Mouse (Mus musculus) heart, embryonic 13.5 days (tissue): Measurements from ENCODE around the gene Miox. TPM values are rescaled to one million over a fixed set of nuclear protein-coding genes. Genes with fewer than 3 reads are reported as not detected.

ENCODE experiments used
- ATAC-seq: fragments of 200-750 bp; cut with Nextera tagmentation; 2 replicates; pipeline ENCODE4 v1.8.0; 2017; ENCODE audit warnings: moderate TSS enrichment; ENCODE audit not compliant: insufficient number of reproducible peaks, low FRiP score, low TSS enrichment; ENCODE audit errors: extremely low read depth
- H3K27ac ChIP-seq: fragments of 300-500 bp; sonication (generic); replicated peaks from 2 replicates; pipeline ENCODE4 v1.5.1; 2015; ENCODE audit warnings: moderate library complexity, mild to moderate bottlenecking, inconsistent platforms
- H3K27me3 ChIP-seq: fragments of 300-500 bp; sonication (generic); replicated peaks from 2 replicates; pipeline ENCODE4 v1.6.1; 2015; ENCODE audit warnings: mild to moderate bottlenecking, inconsistent platforms
- H3K36me3 ChIP-seq: fragments of 300-500 bp; sonication (generic); 2 replicates; pipeline ENCODE4 v1.6.1; 2015; ENCODE audit warnings: mild to moderate bottlenecking, inconsistent platforms
- H3K4me1 ChIP-seq: fragments of 300-500 bp; sonication (generic); 2 replicates; pipeline ENCODE4 v1.6.1; 2015; ENCODE audit warnings: inconsistent platforms
- H3K4me2 ChIP-seq: fragments of 300-500 bp; sonication (generic); 2 replicates; pipeline ENCODE4 v1.6.1; 2015; ENCODE audit warnings: inconsistent platforms, mild to moderate bottlenecking, moderate library complexity
- H3K4me3 ChIP-seq: fragments of 300-500 bp; sonication (generic); 2 replicates; pipeline ENCODE4 v1.5.1; 2015; ENCODE audit warnings: moderate library complexity, mild to moderate bottlenecking, inconsistent platforms
- H3K9ac ChIP-seq: fragments of 300-500 bp; sonication (generic); 2 replicates; pipeline ENCODE4 v1.6.1; 2015; ENCODE audit warnings: inconsistent platforms, mild to moderate bottlenecking, moderate library complexity
- H3K9me3 ChIP-seq: fragments of 300-500 bp; sonication (generic); 2 replicates; pipeline ENCODE4 v1.6.1; 2016; ENCODE audit warnings: inconsistent platforms
- WGBS: fragments of 180-500 bp; shearing (Covaris S2); methylation state at CpG from one replicate; pipeline ENCODE4 v1.1.7; 2015; ENCODE audit warnings: mixed read lengths; 5-methylcytosine and 5-hydroxymethylcytosine counted together
- polyA plus RNA-seq: library from polyadenylated mRNA; unstranded; fragments of >200 nt; fragmentation: Nextera tagmentation; extraction: Ambion mirVana; gene quantifications from 2 replicates; pipeline ENCODE4 v1.2.1, GENCODE M21; 2015

The Miox gene
- polyA plus RNA-seq, 1 experiment from 2014 or later: not detected

DNA sequence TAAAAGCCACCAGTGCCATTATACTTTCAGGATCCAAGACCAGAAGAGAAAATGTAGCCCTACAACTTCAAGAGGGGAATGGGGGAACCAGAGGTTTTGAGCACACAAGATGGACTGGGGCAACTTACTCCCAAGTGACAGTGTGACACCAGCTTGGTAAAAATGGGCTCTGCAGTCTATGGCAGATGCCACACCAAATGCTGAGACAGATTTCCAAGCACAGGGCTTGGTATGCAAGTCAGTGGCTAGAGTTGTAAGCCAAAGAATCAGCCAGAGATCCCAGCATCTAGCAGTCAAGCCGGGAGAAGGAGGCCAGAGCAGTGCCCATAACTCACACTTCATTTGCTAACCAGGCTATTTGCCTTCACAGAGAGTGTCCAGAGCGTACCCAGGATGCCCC lies 36.5 kb upstream of the Miox start:
- 80% methylated on average over 2 of the region's 2 CpGs for WGBS
- Histone ChIP-seq H3K4me2 (no peak overlapping the region), H3K9ac (no peak overlapping the region), H3K27ac (no peak overlapping the region), H3K36me3 (peaks cover 95% of the 10 kb centered on the region), H3K4me3 (no peak overlapping the region), H3K9me3 (no peaks in the 10 kb centered on the region), H3K4me1 (peaks cover 10% of the 10 kb centered on the region), H3K27me3 (no peaks in the 10 kb centered on the region)
- ATAC-seq: no peak

DNA sequence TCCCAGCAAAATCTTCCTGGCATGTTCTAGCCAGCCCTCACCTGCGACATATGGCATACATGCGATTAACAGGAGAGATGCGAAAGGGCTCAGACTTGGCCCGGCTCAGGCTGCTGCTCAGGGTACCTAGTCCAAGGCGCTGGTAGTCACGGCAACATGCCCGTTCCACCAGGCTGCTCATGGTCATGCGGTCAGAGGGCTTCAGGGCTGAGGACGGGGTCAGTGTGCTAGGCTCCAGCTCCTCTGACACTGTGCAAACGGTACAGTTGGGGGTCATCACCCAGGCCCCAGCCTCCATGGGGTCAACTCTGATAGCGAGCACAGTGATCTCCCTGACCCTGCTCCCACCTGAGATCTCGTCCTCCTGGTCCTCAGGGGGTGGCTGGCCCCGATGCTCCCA lies 34.0 kb upstream of the Miox start:
- Histone ChIP-seq H3K4me3 (no peak overlapping the region), H3K27me3 (no peaks in the 10 kb centered on the region), H3K9ac (no peak overlapping the region), H3K4me1 (peaks cover 10% of the 10 kb centered on the region), H3K9me3 (no peaks in the 10 kb centered on the region), H3K4me2 (no peak overlapping the region), H3K27ac (no peak overlapping the region), H3K36me3 (peaks cover 95% of the 10 kb centered on the region)
- WGBS: 92% methylated on average over 13 of the region's 13 CpGs
- no peak for ATAC-seq

DNA sequence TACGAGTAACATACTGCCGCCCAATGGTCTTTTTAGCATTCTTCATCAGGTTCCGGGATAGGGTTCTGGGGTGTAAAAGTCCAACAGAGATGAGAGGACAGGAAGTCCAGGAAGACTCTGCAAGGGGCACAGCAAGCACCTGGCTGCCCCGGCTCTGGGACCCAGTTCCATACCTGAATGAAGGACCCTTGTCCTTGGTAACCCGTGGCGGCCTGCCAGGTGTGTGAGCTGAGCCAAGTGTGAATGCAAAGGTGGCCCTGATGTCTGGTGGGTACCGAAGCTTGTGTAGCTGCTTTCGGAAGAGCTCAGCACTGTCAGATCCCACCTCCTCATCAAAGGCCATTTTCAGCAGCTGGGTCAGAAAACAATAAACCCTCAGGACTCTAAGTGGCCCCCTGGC lies 33.6 kb upstream of the Miox start:
- Histone ChIP-seq H3K4me1 (peaks cover 10% of the 10 kb centered on the region), H3K36me3 (peaks cover 95% of the 10 kb centered on the region), H3K9me3 (no peaks in the 10 kb centered on the region), H3K4me3 (no peak overlapping the region), H3K27me3 (no peaks in the 10 kb centered on the region), H3K4me2 (no peak overlapping the region), H3K27ac (no peak overlapping the region), H3K9ac (no peak overlapping the region)
- WGBS: 93% methylated on average over 8 of the region's 8 CpGs
- ATAC-seq: no peak

DNA sequence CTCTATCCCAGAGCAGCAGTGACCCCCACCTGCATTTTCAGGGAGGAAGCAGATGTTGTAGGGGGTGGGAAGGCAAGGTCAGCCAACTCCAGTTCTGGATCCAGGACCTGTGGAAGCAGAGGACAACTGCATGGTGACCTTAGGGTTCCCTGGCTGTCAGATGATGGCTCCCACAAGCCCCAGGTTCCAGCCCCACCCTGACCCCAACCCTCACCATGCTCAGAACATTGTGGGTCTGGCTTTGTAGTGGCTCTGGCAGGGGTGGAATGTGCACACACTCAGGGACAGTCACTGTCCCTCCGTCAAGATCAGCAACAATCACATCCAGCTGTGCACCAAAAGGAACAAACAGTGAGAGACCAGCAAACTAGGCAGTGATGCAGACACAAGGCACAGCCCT lies 28.2 kb upstream of the Miox start:
- Histone ChIP-seq H3K27ac (no peak overlapping the region), H3K36me3 (peaks cover 70% of the 10 kb centered on the region), H3K4me3 (no peak overlapping the region), H3K9ac (no peak overlapping the region), H3K9me3 (no peaks in the 10 kb centered on the region), H3K4me1 (peaks cover 31% of the 10 kb centered on the region), H3K4me2 (no peak overlapping the region), H3K27me3 (no peaks in the 10 kb centered on the region)
- no peak for ATAC-seq
- WGBS: 87% methylated on average over 1 of the region's 1 CpGs

DNA sequence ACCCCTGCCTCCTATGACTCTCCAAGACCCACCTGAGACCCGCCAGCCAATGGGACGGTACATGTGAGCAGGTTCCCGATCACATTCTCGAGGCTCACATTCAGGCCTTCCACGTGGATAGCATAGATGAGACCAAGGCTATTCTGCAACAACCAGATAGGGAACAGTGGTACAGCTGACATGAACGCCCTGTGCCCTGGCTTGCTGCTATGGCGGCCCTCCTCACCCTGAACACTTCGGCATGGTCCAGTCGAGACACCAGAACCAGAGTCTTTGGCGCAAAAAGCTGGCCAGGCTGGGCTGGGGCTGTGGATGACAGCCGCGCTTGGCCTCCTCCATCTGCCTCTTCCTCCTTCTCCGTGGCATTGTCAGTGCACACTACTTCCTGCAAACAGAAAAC lies 26.7 kb upstream of the Miox start:
- Histone ChIP-seq H3K4me2 (no peak overlapping the region), H3K9ac (no peak overlapping the region), H3K27ac (no peak overlapping the region), H3K27me3 (no peaks in the 10 kb centered on the region), H3K9me3 (no peaks in the 10 kb centered on the region), H3K36me3 (peaks cover 55% of the 10 kb centered on the region), H3K4me3 (no peak overlapping the region), H3K4me1 (peaks cover 38% of the 10 kb centered on the region)
- 87% methylated on average over 13 of the region's 13 CpGs for WGBS
- ATAC-seq: no peak

DNA sequence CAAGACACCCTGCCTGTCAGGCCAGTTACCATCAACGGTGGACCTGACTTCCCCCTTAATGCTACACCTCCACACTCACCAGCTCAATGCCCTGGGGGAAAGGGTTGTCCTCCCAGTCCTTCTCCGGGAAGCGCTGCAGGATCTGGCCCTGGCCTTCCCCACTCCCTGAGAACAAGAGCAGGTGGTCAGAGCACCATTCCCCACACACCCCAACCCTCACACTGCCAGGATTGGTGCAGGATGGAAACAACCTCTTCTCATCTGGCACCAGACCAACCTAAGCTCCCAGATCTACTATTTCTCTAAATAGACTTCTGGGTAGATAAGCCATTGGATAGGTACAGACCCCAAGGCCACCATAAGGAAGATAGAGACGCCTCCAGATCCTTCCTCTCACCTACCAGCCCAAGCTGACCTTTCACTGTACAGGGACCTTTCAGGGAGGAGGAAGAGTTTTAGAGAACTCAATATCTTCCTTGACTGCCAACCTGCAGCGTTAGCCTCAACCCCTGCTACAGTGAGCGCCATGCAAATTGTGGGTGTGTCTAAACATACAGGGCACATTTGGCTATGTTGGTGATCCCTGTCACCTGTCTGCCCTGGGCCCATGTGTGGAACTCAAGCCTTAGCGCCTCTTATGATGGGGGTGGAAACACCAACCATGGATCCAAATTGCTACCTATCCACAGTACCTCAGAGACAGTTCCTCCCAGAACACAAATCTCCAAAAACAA lies 25.6 kb upstream of the Miox start:
- H3K4me2 ChIP-seq: no peak overlapping the region
- peaks cover 49% of the 10 kb centered on the region for H3K4me1 ChIP-seq
- no peaks in the 10 kb centered on the region for H3K9me3 ChIP-seq
- WGBS: 83% methylated on average over 7 of the region's 7 CpGs
- peaks cover 44% of the 10 kb centered on the region for H3K36me3 ChIP-seq
- no peak overlapping the region for H3K4me3 ChIP-seq
- H3K27ac ChIP-seq: no peak overlapping the region
- no peak overlapping the region for H3K9ac ChIP-seq
- H3K27me3 ChIP-seq: no peaks in the 10 kb centered on the region
- no peak for ATAC-seq

DNA sequence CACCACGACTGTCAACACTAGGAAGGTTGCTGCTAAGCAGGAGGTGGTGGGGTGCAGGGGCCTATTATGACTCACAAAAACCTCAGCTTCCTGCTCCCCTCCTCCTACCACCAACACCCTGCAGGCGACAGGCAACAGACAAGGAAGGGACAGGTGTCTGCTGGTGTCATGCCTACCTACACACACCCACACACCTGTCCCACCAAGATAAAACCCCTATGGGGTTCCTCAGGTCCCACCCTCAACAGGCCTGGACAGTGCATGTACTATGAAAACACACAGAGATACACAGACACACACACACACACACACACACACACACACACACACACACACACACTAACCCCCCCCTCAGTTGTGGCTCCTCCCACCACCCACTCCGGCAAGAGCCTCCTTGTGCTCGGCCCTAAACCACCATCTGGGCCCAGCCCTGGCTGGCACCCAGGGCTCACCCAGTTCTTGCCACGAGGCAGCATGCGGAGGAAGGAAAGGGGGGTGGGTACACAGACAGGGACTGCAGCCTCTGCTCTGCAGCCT lies 24.2 kb upstream of the Miox start:
- Histone ChIP-seq H3K36me3 (peaks cover 29% of the 10 kb centered on the region), H3K4me1 (peaks cover 57% of the 10 kb centered on the region), H3K27ac (no peak overlapping the region), H3K9me3 (no peaks in the 10 kb centered on the region), H3K9ac (no peak overlapping the region), H3K27me3 (no peaks in the 10 kb centered on the region), H3K4me2 (no peak overlapping the region), H3K4me3 (no peak overlapping the region)
- ATAC-seq: no peak
- 64% methylated on average over 5 of the region's 6 CpGs for WGBS

DNA sequence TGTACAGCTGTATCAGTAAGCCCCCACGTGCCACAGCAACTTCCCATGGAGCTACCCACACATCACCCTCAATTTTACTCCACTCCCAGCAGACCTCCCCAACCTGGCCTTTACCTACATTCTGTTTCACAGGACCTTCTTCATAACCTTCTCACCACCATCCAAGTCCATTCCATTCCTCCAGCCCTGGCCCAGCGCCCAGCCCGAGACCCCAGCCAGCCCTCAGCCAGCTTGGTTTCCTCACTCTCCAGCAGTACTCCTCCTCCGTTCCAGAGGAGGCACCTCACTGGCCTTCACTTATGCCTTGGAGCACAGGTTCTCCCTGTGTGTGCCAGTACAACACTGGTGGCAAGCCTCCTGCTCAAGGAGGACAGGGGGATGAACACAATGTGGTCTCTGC lies 20.8 kb upstream of the Miox start:
- no peaks in the 10 kb centered on the region for H3K36me3 ChIP-seq
- WGBS: 76% methylated on average over 4 of the region's 4 CpGs
- peak overlapping the region; percentile 95 for H3K9ac ChIP-seq
- peaks cover 56% of the 10 kb centered on the region for H3K4me1 ChIP-seq
- peak overlapping the region; percentile 91 for H3K4me2 ChIP-seq
- no peaks in the 10 kb centered on the region for H3K27me3 ChIP-seq
- H3K27ac ChIP-seq: no peak overlapping the region
- ATAC-seq: no peak
- no peaks in the 10 kb centered on the region for H3K9me3 ChIP-seq
- peak overlapping the region; percentile 75; the same call in 1 of the 2 replicates for H3K4me3 ChIP-seq

DNA sequence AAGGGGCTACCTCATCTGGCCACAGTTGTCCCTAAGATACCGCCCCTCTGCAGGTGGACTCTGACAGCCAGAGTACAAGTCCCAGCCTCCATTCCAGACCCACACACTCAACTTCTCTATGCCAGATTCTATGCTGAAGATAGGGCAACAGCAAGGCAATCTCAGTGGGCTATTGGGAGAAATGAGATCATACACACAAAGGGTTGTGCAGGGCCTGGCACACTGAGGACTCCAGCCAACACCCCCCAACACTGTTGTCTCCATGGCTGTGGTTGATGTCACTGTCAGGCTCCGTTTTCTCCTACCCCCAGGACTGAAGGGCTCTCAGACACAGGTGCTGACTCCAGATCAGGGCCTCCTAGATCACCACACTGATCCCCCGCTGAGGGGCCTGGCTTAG lies 20.1 kb upstream of the Miox start:
- H3K4me1 ChIP-seq: peaks cover 49% of the 10 kb centered on the region
- no peaks in the 10 kb centered on the region for H3K27me3 ChIP-seq
- peak overlapping the region; percentile 75 for H3K4me3 ChIP-seq
- peak overlapping the region; percentile 91 for H3K4me2 ChIP-seq
- H3K9ac ChIP-seq: peak overlapping the region; percentile 95
- ATAC-seq: no peak
- H3K36me3 ChIP-seq: no peaks in the 10 kb centered on the region
- H3K9me3 ChIP-seq: no peaks in the 10 kb centered on the region
- no peak overlapping the region for H3K27ac ChIP-seq
- 29% methylated on average over 3 of the region's 3 CpGs for WGBS

DNA sequence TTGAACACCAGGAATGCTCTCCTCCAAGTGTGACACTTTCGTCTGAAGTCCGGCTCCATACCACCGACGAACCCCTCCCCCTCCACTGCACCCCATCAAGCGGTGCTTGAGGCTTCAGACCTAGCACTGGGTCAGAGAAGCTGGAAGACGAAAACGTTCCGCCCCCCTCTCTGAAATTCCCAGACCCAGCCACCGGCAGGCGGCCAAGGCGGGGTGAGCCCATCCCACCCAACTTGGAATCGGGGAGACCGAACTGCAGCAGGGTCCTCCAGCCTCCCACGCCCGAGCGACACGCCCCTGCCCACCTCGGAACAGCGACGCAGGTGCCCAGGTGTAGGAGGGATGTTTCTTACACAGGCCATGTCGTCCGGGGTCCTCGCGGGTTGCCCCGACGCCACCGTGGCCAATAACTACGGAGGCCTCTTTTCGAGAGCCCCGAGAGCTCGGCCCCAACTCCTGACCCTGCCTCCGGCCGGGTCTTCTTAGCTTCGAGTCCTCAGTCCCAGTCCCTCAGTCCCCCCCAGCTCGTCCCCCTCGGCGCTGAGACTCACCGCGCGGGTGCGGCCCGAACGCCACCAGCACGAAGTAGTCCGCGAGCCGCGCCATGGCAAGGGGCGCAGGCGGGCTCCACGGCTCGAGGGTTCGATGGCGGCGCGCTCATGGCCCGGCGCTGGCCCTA lies 19.5 kb upstream of the Miox start:
- Histone ChIP-seq H3K9me3 (no peaks in the 10 kb centered on the region), H3K27ac (peak overlapping the region; percentile 55), H3K9ac (peak overlapping the region; percentile 95), H3K27me3 (no peaks in the 10 kb centered on the region), H3K36me3 (no peaks in the 10 kb centered on the region), H3K4me2 (peak overlapping the region; percentile 91), H3K4me1 (peaks cover 44% of the 10 kb centered on the region), H3K4me3 (peak overlapping the region; percentile 75)
- ATAC-seq: no peak
- WGBS: under 1% methylated on average over 57 of the region's 58 CpGs

DNA sequence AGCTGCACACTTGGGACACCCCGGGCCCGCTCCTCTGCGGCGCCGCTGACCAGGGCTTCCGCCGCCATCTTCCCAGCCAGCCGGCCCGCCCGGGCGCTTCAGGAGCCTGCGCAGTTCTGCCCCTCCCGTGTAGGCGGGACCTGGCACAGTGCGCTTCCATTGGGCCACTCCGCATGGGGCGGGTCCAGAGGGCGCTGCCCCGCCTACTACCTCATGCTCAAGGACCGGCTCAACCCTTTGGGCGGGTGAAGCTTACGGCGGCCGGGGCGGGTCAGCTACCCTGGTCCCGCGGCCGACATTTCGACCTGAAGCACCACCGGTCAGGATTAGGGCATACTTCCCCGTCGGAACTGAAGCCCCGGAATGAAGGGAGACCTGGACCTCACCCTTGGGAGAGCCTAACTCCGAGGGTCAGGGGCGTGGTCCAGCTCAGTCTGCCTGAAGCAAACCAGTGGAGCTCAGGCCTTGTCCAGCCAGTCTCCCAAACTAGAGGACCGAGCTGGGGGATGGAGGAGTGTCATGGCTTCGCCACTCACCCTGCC lies 18.9 kb upstream of the Miox start, which contains the start of gene Sbf1:
Gene Sbf1, minus strand, starts transcription at position 122 of the 542 bp plus-strand sequence.
- H3K36me3 ChIP-seq: no peaks in the 10 kb centered on the region
- peaks cover 38% of the 10 kb centered on the region for H3K4me1 ChIP-seq
- H3K27me3 ChIP-seq: no peaks in the 10 kb centered on the region
- H3K9ac ChIP-seq: peak within 1 kb of the TSS; percentile 95
- under 1% methylated on average over 37 of the region's 37 CpGs for WGBS
- peak within 1 kb of the TSS; percentile 84 for H3K27ac ChIP-seq
- peak within 1 kb of the TSS; percentile 91 for H3K4me2 ChIP-seq
- H3K4me3 ChIP-seq: peak within 1 kb of the TSS; percentile 75
- peak; percentile 100 for ATAC-seq
- H3K9me3 ChIP-seq: no peaks in the 10 kb centered on the region
